Mouse (Mus musculus): ENCODE measurements around the gene Pacrg. TPM values are rescaled to one million over a fixed set of nuclear protein-coding genes. Genes with fewer than 3 reads are reported as not detected.

The Pacrg gene
- polyA plus RNA-seq, 1 experiment from 2014 or later, result 3.7 TPM

DNA sequence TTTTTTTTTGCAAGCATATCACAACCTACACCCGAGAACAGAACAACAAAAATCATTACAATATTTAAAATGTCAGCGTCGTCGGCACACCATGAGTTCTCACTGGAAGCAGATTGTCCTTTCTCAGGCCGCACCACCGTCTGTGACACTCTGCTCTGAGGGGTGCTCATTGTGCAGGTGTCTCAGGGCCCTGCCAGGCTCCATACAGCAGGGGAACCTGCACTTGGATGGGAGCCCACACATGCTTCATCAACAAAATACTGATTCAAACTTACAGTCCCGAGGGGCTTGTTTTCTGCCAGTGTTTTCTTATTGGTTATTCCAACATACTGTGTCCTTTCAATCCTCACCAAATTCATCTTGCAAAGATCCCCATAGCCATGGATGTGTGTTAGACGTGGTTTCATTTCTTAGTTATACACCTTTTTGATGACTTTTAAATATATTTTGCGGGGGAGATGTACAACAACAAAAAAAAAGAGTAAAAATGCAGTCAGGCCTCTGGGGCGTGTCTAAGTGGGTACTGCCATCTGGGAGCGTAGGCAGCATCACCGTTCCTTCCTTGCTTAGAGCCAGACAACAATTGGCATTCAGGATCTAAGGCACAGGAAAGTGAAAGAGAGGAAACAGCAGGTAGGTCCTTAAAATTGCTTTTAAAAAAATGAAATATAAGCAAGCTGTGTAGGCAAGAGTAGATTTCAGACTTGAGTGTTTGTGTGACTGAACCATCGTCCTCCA, 32.7 kb downstream of the Pacrg start:
- 77% methylated on average over 13 of the region's 13 CpGs for WGBS

GRCm38 (mm10) chr17:10806692-10807091, 33.4 kb downstream of the Pacrg start:
- no peak for ATAC-seq (ENCODE audit: low read depth)
- WGBS, result 78% methylated on average over 4 of the region's 4 CpGs
- Histone ChIP-seq H3K4me1 (replicated peaks; ENCODE audit: control insufficient read depth, insufficient read depth, low read length) (no peaks in the 10 kb centered on the region), H3K9me3 (ENCODE audit: control insufficient read depth, low read length) (no peaks in the 10 kb centered on the region), H3K27ac (ENCODE audit: low read length) (no peak overlapping the region), H3K36me3 (ENCODE audit: control insufficient read depth, insufficient read depth, low read length) (no peaks in the 10 kb centered on the region), H3K4me3 (ENCODE audit: low read length) (no peak overlapping the region), H3K4me2 (ENCODE audit: low read depth, low read length) (no peak overlapping the region), H3K9ac (ENCODE audit: low read length) (no peak overlapping the region), H3K27me3 (ENCODE audit: control insufficient read depth, insufficient read depth, low read depth, low read length) (no peaks in the 10 kb centered on the region)

More for the DNA sequence above, 32.7 kb downstream of the Pacrg start:
- Histone ChIP-seq H3K27me3 (ENCODE audit: control insufficient read depth, insufficient read depth, low read depth, low read length) (no peaks in the 10 kb centered on the region), H3K9me3 (ENCODE audit: control insufficient read depth, low read length) (no peaks in the 10 kb centered on the region), H3K36me3 (ENCODE audit: control insufficient read depth, insufficient read depth, low read length) (no peaks in the 10 kb centered on the region), H3K9ac (ENCODE audit: low read length) (no peak overlapping the region), H3K4me3 (ENCODE audit: low read length) (no peak overlapping the region), H3K4me2 (ENCODE audit: low read depth, low read length) (no peak overlapping the region), H3K4me1 (replicated peaks; ENCODE audit: control insufficient read depth, insufficient read depth, low read length) (no peaks in the 10 kb centered on the region), H3K27ac (ENCODE audit: low read length) (no peak overlapping the region)
- ATAC-seq (ENCODE audit: low read depth), result no peak

GRCm38 (mm10) chr17:10791661-10792060, 48.5 kb downstream of the Pacrg start:
- Histone ChIP-seq H3K27me3 (ENCODE audit: control insufficient read depth, insufficient read depth, low read depth, low read length) (no peaks in the 10 kb centered on the region), H3K27ac (ENCODE audit: low read length) (no peak overlapping the region), H3K4me3 (ENCODE audit: low read length) (no peak overlapping the region), H3K4me2 (ENCODE audit: low read depth, low read length) (no peak overlapping the region), H3K36me3 (ENCODE audit: control insufficient read depth, insufficient read depth, low read length) (no peaks in the 10 kb centered on the region), H3K9me3 (ENCODE audit: control insufficient read depth, low read length) (no peaks in the 10 kb centered on the region), H3K4me1 (replicated peaks; ENCODE audit: control insufficient read depth, insufficient read depth, low read length) (peaks cover 4% of the 10 kb centered on the region), H3K9ac (ENCODE audit: low read length) (no peak overlapping the region)
- ATAC-seq (ENCODE audit: low read depth), result no peak
- WGBS, result 27% methylated on average over 3 of the region's 3 CpGs

DNA sequence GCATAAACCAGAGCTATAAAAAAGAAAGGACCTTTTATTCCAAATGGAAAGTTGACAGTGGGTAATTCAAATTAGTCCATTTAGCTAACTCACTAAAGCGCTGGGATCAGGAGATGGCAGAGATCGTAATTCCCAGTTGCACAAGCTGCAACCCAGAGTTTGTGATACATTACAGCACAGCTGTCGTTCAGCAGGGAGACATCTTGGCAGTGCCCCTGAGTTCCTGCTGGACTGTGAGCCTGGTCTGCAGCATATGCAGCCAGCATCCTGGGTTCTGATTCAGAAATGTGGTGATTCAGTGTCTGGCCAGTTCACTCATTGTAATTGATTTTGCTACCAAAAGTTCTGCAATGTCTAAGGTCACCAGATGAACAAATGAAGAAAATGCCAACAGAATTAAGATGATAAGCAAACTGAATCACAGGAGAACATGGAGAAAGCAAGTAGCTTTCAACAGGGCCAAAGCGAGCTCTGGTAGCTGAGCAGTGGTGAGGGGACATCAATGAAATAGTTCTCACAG, 55.6 kb downstream of the Pacrg start:
- Histone ChIP-seq H3K4me2 (ENCODE audit: low read depth, low read length) (no peak overlapping the region), H3K4me3 (ENCODE audit: low read length) (no peak overlapping the region), H3K9ac (ENCODE audit: low read length) (no peak overlapping the region), H3K27ac (ENCODE audit: low read length) (no peak overlapping the region), H3K36me3 (ENCODE audit: control insufficient read depth, insufficient read depth, low read length) (no peaks in the 10 kb centered on the region), H3K27me3 (ENCODE audit: control insufficient read depth, insufficient read depth, low read depth, low read length) (no peaks in the 10 kb centered on the region), H3K4me1 (replicated peaks; ENCODE audit: control insufficient read depth, insufficient read depth, low read length) (no peaks in the 10 kb centered on the region), H3K9me3 (ENCODE audit: control insufficient read depth, low read length) (no peaks in the 10 kb centered on the region)
- no peak for ATAC-seq (ENCODE audit: low read depth)
- 70% methylated on average over 4 of the region's 4 CpGs for WGBS

GRCm38 (mm10) chr17:10776503-10776902, 63.6 kb downstream of the Pacrg start:
- no peaks in the 10 kb centered on the region for H3K36me3 ChIP-seq (ENCODE audit: control insufficient read depth, insufficient read depth, low read length)
- no peak overlapping the region for H3K4me2 ChIP-seq (ENCODE audit: low read depth, low read length)
- 32% methylated on average over 10 of the region's 10 CpGs for WGBS

GRCm38 (mm10) chr17:10774468-10774867, 65.6 kb downstream of the Pacrg start:
- H3K4me2 ChIP-seq (ENCODE audit: low read depth, low read length), result no peak overlapping the region
- H3K27me3 ChIP-seq (ENCODE audit: control insufficient read depth, insufficient read depth, low read depth, low read length), result no peaks in the 10 kb centered on the region; the same call in 1 of the 2 replicates
- peaks cover 15% of the 10 kb centered on the region; the same call in 1 of the 2 replicates for H3K4me1 ChIP-seq (replicated peaks; ENCODE audit: control insufficient read depth, insufficient read depth, low read length)
- no peak overlapping the region for H3K4me3 ChIP-seq (ENCODE audit: low read length)
- 17% methylated on average over 1 of the region's 1 CpGs for WGBS
- H3K9ac ChIP-seq (ENCODE audit: low read length), result no peak overlapping the region
- no peaks in the 10 kb centered on the region for H3K9me3 ChIP-seq (ENCODE audit: control insufficient read depth, low read length)
- peak; percentile 70 for ATAC-seq (ENCODE audit: low read depth)
- no peak overlapping the region for H3K27ac ChIP-seq (ENCODE audit: low read length)
- no peaks in the 10 kb centered on the region for H3K36me3 ChIP-seq (ENCODE audit: control insufficient read depth, insufficient read depth, low read length)

More at GRCm38 (mm10) chr17:10776503-10776902, 63.6 kb downstream of the Pacrg start:
- H3K27me3 ChIP-seq (ENCODE audit: control insufficient read depth, insufficient read depth, low read depth, low read length), result no peaks in the 10 kb centered on the region; the same call in 1 of the 2 replicates
- no peaks in the 10 kb centered on the region for H3K9me3 ChIP-seq (ENCODE audit: control insufficient read depth, low read length)
- peaks cover 15% of the 10 kb centered on the region; the same call in 1 of the 2 replicates for H3K4me1 ChIP-seq (replicated peaks; ENCODE audit: control insufficient read depth, insufficient read depth, low read length)
- H3K9ac ChIP-seq (ENCODE audit: low read length), result no peak overlapping the region
- no peak for ATAC-seq (ENCODE audit: low read depth)
- H3K4me3 ChIP-seq (ENCODE audit: low read length), result no peak overlapping the region
- no peak overlapping the region for H3K27ac ChIP-seq (ENCODE audit: low read length)

DNA sequence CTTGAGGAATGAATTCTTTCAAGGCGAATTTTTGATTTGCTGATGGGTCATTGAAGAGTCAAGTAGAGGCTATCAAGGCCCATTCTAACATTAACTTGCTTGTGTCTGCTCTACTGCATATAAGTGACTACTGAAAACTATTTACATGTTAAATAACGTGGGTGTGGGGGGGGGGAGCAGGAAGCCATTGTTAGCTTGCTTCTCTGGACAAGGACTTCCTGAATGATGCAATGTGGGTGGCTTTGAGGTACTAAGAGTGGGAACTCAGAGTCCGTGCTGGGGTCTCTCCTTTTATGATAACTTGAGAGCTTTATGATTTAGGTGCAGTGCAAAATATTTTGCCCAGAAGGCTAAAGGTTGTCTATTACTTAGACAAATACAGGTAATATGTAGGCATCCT, 67.9 kb downstream of the Pacrg start:
- 29% methylated on average over 3 of the region's 3 CpGs for WGBS
- ATAC-seq (ENCODE audit: low read depth), result no peak
- Histone ChIP-seq H3K27me3 (ENCODE audit: control insufficient read depth, insufficient read depth, low read depth, low read length) (no peaks in the 10 kb centered on the region; the same call in 1 of the 2 replicates), H3K4me1 (replicated peaks; ENCODE audit: control insufficient read depth, insufficient read depth, low read length) (peaks cover 15% of the 10 kb centered on the region; the same call in 1 of the 2 replicates), H3K4me3 (ENCODE audit: low read length) (no peak overlapping the region), H3K9ac (ENCODE audit: low read length) (no peak overlapping the region), H3K9me3 (ENCODE audit: control insufficient read depth, low read length) (no peaks in the 10 kb centered on the region), H3K27ac (ENCODE audit: low read length) (no peak overlapping the region), H3K36me3 (ENCODE audit: control insufficient read depth, insufficient read depth, low read length) (no peaks in the 10 kb centered on the region), H3K4me2 (ENCODE audit: low read depth, low read length) (no peak overlapping the region)

GRCm38 (mm10) chr17:10769873-10770272, 70.2 kb downstream of the Pacrg start:
- Histone ChIP-seq H3K9me3 (ENCODE audit: control insufficient read depth, low read length) (no peaks in the 10 kb centered on the region), H3K9ac (ENCODE audit: low read length) (no peak overlapping the region), H3K27ac (ENCODE audit: low read length) (no peak overlapping the region), H3K4me3 (ENCODE audit: low read length) (no peak overlapping the region), H3K4me1 (replicated peaks; ENCODE audit: control insufficient read depth, insufficient read depth, low read length) (peaks cover 9% of the 10 kb centered on the region; the same call in 1 of the 2 replicates), H3K27me3 (ENCODE audit: control insufficient read depth, insufficient read depth, low read depth, low read length) (no peaks in the 10 kb centered on the region; the same call in 1 of the 2 replicates), H3K4me2 (ENCODE audit: low read depth, low read length) (no peak overlapping the region), H3K36me3 (ENCODE audit: control insufficient read depth, insufficient read depth, low read length) (no peaks in the 10 kb centered on the region)
- ATAC-seq (ENCODE audit: low read depth), result no peak
- 81% methylated on average over 6 of the region's 6 CpGs for WGBS

- no peak overlapping the region for H3K9ac ChIP-seq (ENCODE audit: low read length)
- no peaks in the 10 kb centered on the region for H3K27me3 ChIP-seq (ENCODE audit: control insufficient read depth, insufficient read depth, low read depth, low read length)
- WGBS, result 66% methylated on average over 10 of the region's 10 CpGs
- no peak overlapping the region for H3K4me2 ChIP-seq (ENCODE audit: low read depth, low read length)
- H3K9me3 ChIP-seq (ENCODE audit: control insufficient read depth, low read length), result no peaks in the 10 kb centered on the region
- no peak for ATAC-seq (ENCODE audit: low read depth)
- H3K4me3 ChIP-seq (ENCODE audit: low read length), result no peak overlapping the region
- no peak overlapping the region for H3K27ac ChIP-seq (ENCODE audit: low read length)
- H3K4me1 ChIP-seq (replicated peaks; ENCODE audit: control insufficient read depth, insufficient read depth, low read length), result no peaks in the 10 kb centered on the region
- H3K36me3 ChIP-seq (ENCODE audit: control insufficient read depth, insufficient read depth, low read length), result no peaks in the 10 kb centered on the region
Measured at GRCm38 (mm10) chr17:10766735-10767406, 73.2 kb downstream of the Pacrg start.
